Comparison of ENCODE assay signal across 7 mouse cellular contexts in the genomic region with DNA sequence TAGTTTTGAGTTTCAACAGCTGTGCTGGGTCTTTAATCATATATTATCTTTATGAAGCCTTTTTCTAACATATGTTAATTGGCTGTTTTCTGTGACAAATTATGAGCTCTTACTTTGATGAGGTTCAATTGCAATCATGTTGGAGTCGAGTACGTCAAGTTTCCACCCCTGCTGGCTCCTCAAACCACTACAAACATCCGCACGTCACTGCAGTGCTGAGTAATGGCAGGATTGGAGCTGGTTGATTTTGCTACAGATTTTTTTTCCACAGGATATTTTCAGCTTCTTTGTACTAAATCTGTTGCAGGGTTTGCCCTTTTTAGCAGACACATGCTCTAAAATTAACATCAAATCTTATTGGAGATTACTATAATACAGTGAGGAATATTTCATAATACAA.
A peak's percentile ranks its signal among the peaks of the same experiment; 100 is the strongest.
DNase-seq lines count a peak whose midpoint lies in the region; ATAC-seq and TF ChIP-seq lines count a peak whose summit lies in the region.

No protein-coding gene starts in this region.

- no peak overlapping the region for H3K9ac ChIP-seq in midbrain, embryonic 11.5 days (ENCODE audit: low read length)
- no peak overlapping the region for H3K9ac ChIP-seq in midbrain, embryonic 14.5 days (replicated peaks; ENCODE audit: low read length)

- TF ChIP-seq POLR2A in myocyte (IDR thresholded peaks at IDR 0.05; ENCODE audit: insufficient read length, low read depth): no peak

- H3K36me3 ChIP-seq in midbrain, embryonic 11.5 days (ENCODE audit: control insufficient read depth, insufficient read depth, low read length): no peaks in the 10 kb centered on the region
- no peaks in the 10 kb centered on the region for H3K36me3 ChIP-seq in midbrain, embryonic 14.5 days (ENCODE audit: control insufficient read depth, insufficient read depth, low read length)
- no peaks in the 10 kb centered on the region for H3K36me3 ChIP-seq in myocyte (ENCODE audit: control insufficient read depth, insufficient read depth)

- no peak overlapping the region for H3K4me2 ChIP-seq in midbrain, embryonic 11.5 days
- no peak overlapping the region for H3K4me2 ChIP-seq in midbrain, embryonic 14.5 days (ENCODE audit: low read length)
- peak overlapping the region; percentile 67 for H3K4me2 ChIP-seq in myocyte (ENCODE audit: low read depth)

- DNase-seq in midbrain, embryonic 11.5 days (ENCODE audit: low spot score, missing footprints): peak; percentile 57
- DNase-seq in midbrain, embryonic 14.5 days: no peak
- peak; percentile 58 for DNase-seq in induced T-regulatory cell, adult 2 months (ENCODE audit: low read depth)
- no peak for DNase-seq in embryo, embryonic 10.5 days (ENCODE audit: low spot score)
- DNase-seq in neural tube, embryonic 10.5 days (ENCODE audit: extremely low spot score, low spot score): no peak

- no peak overlapping the region for H3K4me3 ChIP-seq in midbrain, embryonic 11.5 days (ENCODE audit: low read depth, low read length)
- H3K4me3 ChIP-seq in midbrain, embryonic 14.5 days (replicated peaks; ENCODE audit: low read depth, low read length): no peak overlapping the region
- no peak overlapping the region for H3K4me3 ChIP-seq in brown adipose tissue, adult 24 weeks (ENCODE audit: insufficient read depth, low read depth, low read length)
- H3K4me3 ChIP-seq in myocyte: no peak overlapping the region

- 71% methylated on average over 4 of the region's 4 CpGs for WGBS in midbrain, embryonic 11.5 days
- 76% methylated on average over 4 of the region's 4 CpGs for WGBS in midbrain, embryonic 14.5 days

- no peak overlapping the region for H3K27ac ChIP-seq in midbrain, embryonic 11.5 days (ENCODE audit: low read depth, low read length)
- no peak overlapping the region for H3K27ac ChIP-seq in midbrain, embryonic 14.5 days (replicated peaks; ENCODE audit: low read depth, low read length)
- peak overlapping the region; percentile 64 for H3K27ac ChIP-seq in brown adipose tissue, adult 24 weeks (replicated peaks; ENCODE audit: low read depth, low read length)

- no peaks in the 10 kb centered on the region for H3K27me3 ChIP-seq in midbrain, embryonic 11.5 days (ENCODE audit: control insufficient read depth, insufficient read depth, low read length)
- no peaks in the 10 kb centered on the region for H3K27me3 ChIP-seq in midbrain, embryonic 14.5 days (ENCODE audit: control insufficient read depth, insufficient read depth, low read length)
- no peaks in the 10 kb centered on the region for H3K27me3 ChIP-seq in myocyte (ENCODE audit: control insufficient read depth, insufficient read depth, insufficient read length)

- H3ac ChIP-seq in myocyte (ENCODE audit: control insufficient read depth, insufficient read length): no peak overlapping the region

- no peak for ATAC-seq in midbrain, embryonic 11.5 days (ENCODE audit: low FRiP score)
- no peak for ATAC-seq in midbrain, embryonic 14.5 days (ENCODE audit: low FRiP score, low TSS enrichment)

- no peaks in the 10 kb centered on the region for H3K79me2 ChIP-seq in myocyte (ENCODE audit: control insufficient read depth, insufficient read depth)

- H3K4me1 ChIP-seq in midbrain, embryonic 11.5 days (ENCODE audit: control insufficient read depth, insufficient read depth, low read length): no peaks in the 10 kb centered on the region
- H3K4me1 ChIP-seq in midbrain, embryonic 14.5 days (ENCODE audit: control insufficient read depth, insufficient read depth, low read length): no peaks in the 10 kb centered on the region
- H3K4me1 ChIP-seq in brown adipose tissue, adult 24 weeks (ENCODE audit: control insufficient read depth, insufficient read depth, insufficient read length, low read length): peaks cover 15% of the 10 kb centered on the region

- no peaks in the 10 kb centered on the region for H3K9me3 ChIP-seq in midbrain, embryonic 11.5 days (ENCODE audit: control insufficient read depth, low read length)
- H3K9me3 ChIP-seq in midbrain, embryonic 14.5 days (ENCODE audit: control insufficient read depth, low read length): no peaks in the 10 kb centered on the region

TF ChIP-seq in myocyte, 11 proteins besides CTCF, POLR2A, EP300 and RAD21:
- TF ChIP-seq REST (IDR thresholded peaks at IDR 0.05; ENCODE audit: insufficient read depth, insufficient read length): no peak
- no peak for TF ChIP-seq TCF3 (IDR thresholded peaks at IDR 0.05; ENCODE audit: insufficient read length, low read depth)
- TF ChIP-seq TCF12 (IDR thresholded peaks at IDR 0.05; ENCODE audit: insufficient read depth, poor library complexity, severe bottlenecking): no peak
- TF ChIP-seq USF1 (IDR thresholded peaks at IDR 0.05; ENCODE audit: low read depth): no peak
- no peak for TF ChIP-seq CEBPB (IDR thresholded peaks at IDR 0.05; ENCODE audit: insufficient read depth, poor library complexity, severe bottlenecking)
- TF ChIP-seq MAX (IDR thresholded peaks at IDR 0.05; ENCODE audit: low read depth): no peak
- TF ChIP-seq SRF (IDR thresholded peaks at IDR 0.05; ENCODE audit: control insufficient read depth, insufficient read length, low read depth): no peak
- no peak for TF ChIP-seq E2F4 (IDR thresholded peaks at IDR 0.05; ENCODE audit: insufficient read depth)
- TF ChIP-seq MYOG (IDR thresholded peaks at IDR 0.05; ENCODE audit: control insufficient read depth in 1 of 3, insufficient read depth in 1 of 3, insufficient read length in 2 of 3, low read depth in 2 of 3): no peak
- TF ChIP-seq MYOD1 (IDR thresholded peaks at IDR 0.05; ENCODE audit: control insufficient read depth in 1 of 3, insufficient read length in 2 of 3, low read depth in 2 of 3): no peak
- no peak for TF ChIP-seq POLR2AphosphoS2 (IDR thresholded peaks at IDR 0.05; ENCODE audit: insufficient read length, low read depth)

Comparison
In these comparisons a context has a peak if more than half of its experiments do, and no peak if none do; other contexts are left out.
1. DNase-seq: peak in midbrain, embryonic 11.5 days (single experiment) and induced T-regulatory cell, adult 2 months (single experiment); none in midbrain, embryonic 14.5 days (single experiment), embryo, embryonic 10.5 days (single experiment) and neural tube, embryonic 10.5 days (single experiment).